Mouse (Mus musculus) neural tube, embryonic 13.5 days (tissue): ENCODE measurements around the gene Arl6ip6. TPM values are rescaled to one million over a fixed set of nuclear protein-coding genes. Genes with fewer than 3 reads are reported as not detected.
A peak's percentile ranks its signal among the peaks of the same experiment; 100 is the strongest.

Source experiments
- ATAC-seq: fragments of 200-750 bp; cut with Nextera tagmentation; 2 replicates; pipeline ENCODE4 v1.8.0; 2017; ENCODE audit warnings: low read depth, mild to moderate bottlenecking, moderate TSS enrichment, moderate library complexity
- H3K27ac ChIP-seq: fragments of 300-500 bp; sonication (generic); replicated peaks from 2 replicates; pipeline ENCODE4 v1.5.1; 2015; ENCODE audit warnings: moderate library complexity, mild to moderate bottlenecking, inconsistent platforms
- H3K27me3 ChIP-seq: fragments of 300-500 bp; sonication (generic); 2 replicates; pipeline ENCODE4 v1.6.1; 2015; ENCODE audit warnings: mild to moderate bottlenecking, inconsistent platforms
- H3K36me3 ChIP-seq: fragments of 300-500 bp; sonication (generic); 2 replicates; pipeline ENCODE4 v1.6.1; 2015; ENCODE audit warnings: mild to moderate bottlenecking, inconsistent platforms
- H3K4me1 ChIP-seq: fragments of 300-500 bp; sonication (generic); replicated peaks from 2 replicates; pipeline ENCODE4 v1.6.1; 2015; ENCODE audit warnings: inconsistent platforms
- H3K4me2 ChIP-seq: fragments of 300-500 bp; sonication (generic); 2 replicates; pipeline ENCODE4 v1.6.1; 2015; ENCODE audit warnings: inconsistent platforms, mild to moderate bottlenecking, moderate library complexity
- H3K4me3 ChIP-seq: fragments of 300-500 bp; sonication (generic); 2 replicates; pipeline ENCODE4 v1.5.1; 2015; ENCODE audit warnings: mild to moderate bottlenecking, inconsistent platforms
- H3K9ac ChIP-seq: fragments of 300-500 bp; sonication (generic); 2 replicates; pipeline ENCODE4 v1.6.1; 2015; ENCODE audit warnings: moderate library complexity, mild to moderate bottlenecking, inconsistent platforms
- H3K9me3 ChIP-seq: fragments of 300-500 bp; sonication (generic); 2 replicates; pipeline ENCODE4 v1.6.1; 2016; ENCODE audit warnings: inconsistent platforms
- WGBS: fragments of 180-500 bp; shearing (Covaris S2); methylation state at CpG from one replicate; pipeline ENCODE4 v1.1.7; 2015; 5-methylcytosine and 5-hydroxymethylcytosine counted together
- polyA plus RNA-seq: library from polyadenylated mRNA; unstranded; fragments of >200 nt; fragmentation: Nextera tagmentation; extraction: Ambion mirVana; gene quantifications from 2 replicates; pipeline ENCODE4 v1.2.1, GENCODE M21; 2015

Arl6ip6 gene
- 31.1 and 40.3 TPM in 2 replicates for polyA plus RNA-seq

DNA sequence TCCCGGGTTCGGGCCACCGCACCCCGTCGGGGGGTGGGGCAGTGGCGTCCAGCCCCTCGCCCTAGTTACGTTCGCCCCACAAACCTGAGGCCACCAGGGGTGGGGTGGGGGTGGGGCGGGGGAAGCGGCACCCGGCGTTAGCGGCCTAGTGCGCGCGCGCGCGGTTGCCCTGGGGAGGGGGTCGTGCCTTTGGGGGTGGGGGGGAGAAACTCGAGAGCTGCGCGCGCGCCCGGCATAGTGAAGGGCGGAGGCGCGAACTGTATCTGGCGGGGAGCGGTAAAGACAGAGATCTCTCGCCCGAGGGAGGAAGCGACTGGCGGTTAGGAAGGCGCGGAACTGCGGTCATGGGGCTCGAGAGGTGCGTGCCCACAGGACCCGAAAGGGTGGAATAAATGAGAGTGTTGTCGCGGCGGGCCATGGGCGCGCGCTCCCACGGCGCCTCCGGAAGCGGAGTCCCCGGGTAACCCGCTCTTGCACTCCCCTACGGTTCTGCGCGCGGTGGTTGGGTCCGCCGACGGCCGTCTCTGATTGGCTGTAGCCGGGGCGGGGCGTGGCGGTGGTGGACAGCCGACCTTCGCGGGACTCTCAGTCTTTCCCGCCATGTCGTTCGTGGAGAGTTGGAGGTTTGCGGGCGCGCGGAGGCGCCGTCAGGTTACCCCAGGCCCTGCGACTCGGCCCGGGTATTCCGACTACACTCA, at the start of gene Arl6ip6:
Gene Arl6ip6, plus strand, starts transcription at position 204 of the 698 bp plus-strand sequence.
- under 1% methylated on average over 77 of the region's 82 CpGs for WGBS
- Histone ChIP-seq H3K4me1 (peaks cover 33% of the 10 kb centered on the region), H3K27me3 (no peaks in the 10 kb centered on the region), H3K4me2 (peak within 1 kb of the TSS; percentile 80), H3K36me3 (peaks cover 23% of the 10 kb centered on the region), H3K4me3 (peak within 1 kb of the TSS; percentile 90), H3K9ac (peak within 1 kb of the TSS; percentile 86), H3K27ac (peak within 1 kb of the TSS; percentile 93), H3K9me3 (no peaks in the 10 kb centered on the region)
- ATAC-seq, result peak; percentile 94

DNA sequence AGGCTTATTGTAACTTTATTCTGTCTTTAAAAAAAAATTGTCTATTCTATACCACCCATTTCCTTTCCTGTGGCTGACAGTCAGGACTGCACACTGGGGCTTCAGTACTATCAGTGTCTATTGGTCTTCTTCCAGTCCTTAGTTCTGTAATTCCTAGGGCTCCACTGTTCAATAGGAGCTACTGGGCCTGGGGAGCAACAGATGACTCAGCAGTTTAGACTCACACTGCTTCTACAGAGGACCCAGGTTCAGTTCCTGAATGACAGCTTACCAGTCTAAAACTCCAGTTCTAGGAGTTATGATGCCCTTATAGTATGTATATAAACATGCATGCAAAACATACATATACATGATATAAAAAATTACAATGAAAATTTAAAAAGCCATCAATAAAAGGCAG, 44.7 kb upstream of the Arl6ip6 start:
- Histone ChIP-seq H3K9ac (no peak overlapping the region), H3K9me3 (no peaks in the 10 kb centered on the region), H3K36me3 (peaks cover 52% of the 10 kb centered on the region), H3K4me2 (no peak overlapping the region), H3K4me3 (no peak overlapping the region), H3K27ac (no peak overlapping the region), H3K4me1 (no peaks in the 10 kb centered on the region), H3K27me3 (no peaks in the 10 kb centered on the region)
- no peak for ATAC-seq

DNA sequence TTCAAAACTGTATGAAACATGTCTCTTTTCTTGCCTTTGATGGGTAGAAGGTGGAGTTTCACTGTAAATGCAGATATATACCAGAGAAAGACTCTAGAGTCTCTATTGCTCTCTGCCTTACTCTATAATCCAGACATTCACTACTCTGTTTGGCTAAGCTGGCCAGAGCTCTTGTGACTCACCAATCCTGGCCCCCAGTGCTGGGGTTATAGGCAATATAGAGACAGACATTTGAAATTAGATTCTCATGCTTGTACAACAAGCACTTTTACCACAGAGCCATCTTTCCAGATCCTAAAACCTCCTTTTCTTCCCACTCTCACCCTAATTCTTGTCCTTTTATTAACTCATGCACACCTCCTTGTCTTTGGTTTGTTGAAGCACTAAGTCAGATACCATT, 17.6 kb upstream of the Arl6ip6 start:
- Histone ChIP-seq H3K4me3 (no peak overlapping the region), H3K27me3 (no peaks in the 10 kb centered on the region), H3K9ac (no peak overlapping the region), H3K36me3 (peaks cover 31% of the 10 kb centered on the region), H3K27ac (no peak overlapping the region), H3K4me2 (no peak overlapping the region), H3K9me3 (no peaks in the 10 kb centered on the region), H3K4me1 (no peaks in the 10 kb centered on the region)
- ATAC-seq, result no peak

DNA sequence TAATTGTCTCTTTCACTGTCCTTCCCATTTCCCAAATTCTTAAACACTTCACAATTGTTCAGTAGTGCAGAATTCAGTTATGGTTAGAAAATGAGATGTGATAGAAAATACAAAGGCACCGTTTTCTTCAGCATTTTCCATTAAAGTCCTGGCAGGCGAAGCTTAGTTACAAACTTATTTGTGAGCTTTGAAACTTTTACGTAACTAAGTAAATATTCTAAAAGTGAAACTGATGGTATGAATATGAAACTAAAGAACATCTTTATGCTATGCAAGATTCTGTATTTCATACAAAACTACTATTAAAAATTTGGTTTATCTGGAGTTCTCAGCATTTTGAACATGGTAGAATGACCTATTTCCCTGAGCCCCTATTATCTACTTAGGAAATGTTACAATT, 12.6 kb upstream of the Arl6ip6 start:
- Histone ChIP-seq H3K9ac (no peak overlapping the region), H3K9me3 (no peaks in the 10 kb centered on the region), H3K27me3 (no peaks in the 10 kb centered on the region), H3K4me3 (no peak overlapping the region), H3K4me1 (peaks cover 10% of the 10 kb centered on the region), H3K27ac (no peak overlapping the region), H3K36me3 (peaks cover 22% of the 10 kb centered on the region), H3K4me2 (no peak overlapping the region)
- ATAC-seq, result no peak
- WGBS, result 81% methylated on average over 3 of the region's 3 CpGs

DNA sequence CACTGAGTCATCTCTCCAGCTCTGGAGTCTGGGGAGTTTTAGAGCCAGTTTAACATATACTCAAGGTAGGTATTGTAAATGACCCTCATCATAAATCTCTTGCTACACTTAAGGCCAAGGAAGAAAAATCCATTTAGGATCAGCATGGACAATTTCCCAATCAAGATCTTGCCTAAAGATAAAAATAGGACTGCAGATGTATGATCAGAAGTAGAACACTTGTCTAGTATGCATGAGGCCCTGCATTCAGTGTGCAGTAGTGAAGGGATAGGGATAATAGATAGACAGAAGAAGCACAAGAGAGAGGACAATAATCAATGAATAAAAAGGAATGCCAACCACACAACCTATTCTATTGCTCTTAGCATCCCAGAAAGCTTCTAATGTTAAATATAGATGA, 11.7 kb upstream of the Arl6ip6 start:
- no peak overlapping the region for H3K4me3 ChIP-seq
- no peak for ATAC-seq
- H3K9me3 ChIP-seq, result no peaks in the 10 kb centered on the region

DNA sequence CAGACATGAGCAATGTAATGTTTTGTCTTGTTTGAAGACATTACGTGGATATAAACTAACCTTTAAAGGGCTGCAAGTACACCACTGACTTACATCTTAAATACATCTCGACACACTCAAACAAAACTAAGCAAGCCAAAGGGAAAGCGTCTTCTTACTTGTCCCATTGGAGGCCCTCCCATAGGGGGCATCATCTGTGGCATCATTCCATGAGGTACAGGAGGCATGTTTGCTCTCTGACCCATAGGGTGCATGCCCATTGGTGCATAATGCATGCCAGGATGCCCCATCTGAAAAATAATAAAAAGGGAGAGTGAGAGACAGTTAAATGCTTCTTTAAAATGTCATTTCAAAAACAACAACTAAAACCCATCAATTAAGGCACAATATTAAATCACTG, 1.7 kb upstream of the Arl6ip6 start:
- H3K4me2 ChIP-seq, result peak overlapping the region; percentile 65
- WGBS, result 65% methylated on average over 3 of the region's 3 CpGs
- H3K9ac ChIP-seq, result peak overlapping the region; percentile 55
- peak overlapping the region; percentile 90 for H3K4me3 ChIP-seq
- H3K4me1 ChIP-seq, result peaks cover 33% of the 10 kb centered on the region
- no peak for ATAC-seq
- H3K27me3 ChIP-seq, result no peaks in the 10 kb centered on the region
- H3K9me3 ChIP-seq, result no peaks in the 10 kb centered on the region
- H3K27ac ChIP-seq, result no peak overlapping the region
- peaks cover 8% of the 10 kb centered on the region for H3K36me3 ChIP-seq

More for the DNA sequence above, 11.7 kb upstream of the Arl6ip6 start:
- Histone ChIP-seq H3K27me3 (no peaks in the 10 kb centered on the region), H3K4me2 (no peak overlapping the region), H3K36me3 (peaks cover 16% of the 10 kb centered on the region), H3K4me1 (peaks cover 10% of the 10 kb centered on the region), H3K9ac (no peak overlapping the region), H3K27ac (no peak overlapping the region)

DNA sequence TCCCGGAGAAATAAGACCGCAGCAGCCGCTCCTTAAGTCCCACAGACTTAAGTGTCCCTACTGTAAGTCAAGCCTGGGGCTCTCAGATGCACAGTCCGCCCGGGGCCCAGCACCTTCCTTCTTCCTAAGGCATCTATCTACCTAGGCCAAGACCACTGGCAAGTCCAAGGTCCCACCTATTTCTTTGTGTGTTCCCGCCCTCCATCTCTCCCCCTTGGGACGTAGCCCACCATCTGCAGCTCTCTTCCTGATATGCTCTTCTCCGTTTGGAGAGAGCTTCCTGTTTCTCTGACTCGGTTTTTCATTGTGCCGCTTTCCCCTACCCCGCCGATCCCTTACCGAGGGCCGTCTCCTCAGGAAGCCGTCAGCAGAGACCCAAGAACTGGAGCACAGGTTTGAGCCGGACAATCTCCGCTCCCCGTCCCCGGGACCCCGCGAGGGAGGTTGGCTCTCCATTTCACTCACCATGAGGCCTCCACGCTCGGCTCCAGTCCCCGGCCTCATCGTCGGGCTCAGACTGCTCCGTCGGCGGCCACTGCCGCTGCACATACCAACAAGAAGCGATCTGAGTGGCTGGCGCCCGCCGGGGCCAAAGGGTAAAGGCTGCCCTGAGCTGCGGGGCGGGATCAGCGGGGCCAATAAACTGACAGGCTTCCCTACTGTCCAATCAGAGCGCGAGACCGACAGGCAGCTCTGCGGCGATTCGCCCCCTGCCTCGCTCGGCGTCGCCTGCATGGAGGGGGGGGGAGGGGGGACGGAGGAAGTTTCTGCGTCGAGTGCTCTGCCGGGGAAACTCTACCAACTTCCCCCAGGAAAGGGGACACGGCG, 628 bp upstream of the Arl6ip6 start, which contains the start of gene Prpf40a:
Gene Prpf40a, minus strand, starts transcription at position 601 of the 828 bp plus-strand sequence.
- Histone ChIP-seq H3K36me3 (peaks cover 17% of the 10 kb centered on the region), H3K9me3 (no peaks in the 10 kb centered on the region), H3K9ac (peak within 1 kb of the TSS; percentile 86), H3K27ac (peak within 1 kb of the TSS; percentile 93), H3K27me3 (no peaks in the 10 kb centered on the region), H3K4me2 (peak within 1 kb of the TSS; percentile 80), H3K4me1 (peaks cover 33% of the 10 kb centered on the region), H3K4me3 (peak within 1 kb of the TSS; percentile 90)
- under 1% methylated on average over 44 of the region's 53 CpGs for WGBS
- ATAC-seq, result peak; percentile 97

DNA sequence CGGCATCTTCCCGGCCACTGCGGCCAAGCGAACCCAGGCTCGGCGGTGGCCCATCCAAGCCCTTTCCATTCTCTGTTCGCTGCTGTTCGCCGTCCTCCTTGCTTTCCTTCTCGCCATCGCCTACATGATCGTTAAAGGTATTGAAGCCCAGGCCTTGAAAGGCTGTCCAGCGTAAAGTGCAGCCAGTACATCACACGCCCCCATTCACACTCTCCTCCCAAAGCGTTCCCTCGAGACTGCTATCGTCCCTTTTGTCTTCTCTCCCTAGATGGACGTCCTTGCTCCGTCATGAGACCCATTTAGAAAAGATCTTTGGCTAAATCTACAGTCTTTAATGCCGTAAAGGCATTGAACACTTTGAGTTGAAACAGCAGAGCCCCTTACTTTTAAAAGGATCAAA, 860 bp downstream of the Arl6ip6 start:
- Histone ChIP-seq H3K27ac (peak overlapping the region; percentile 93), H3K9ac (peak overlapping the region; percentile 86), H3K9me3 (no peaks in the 10 kb centered on the region), H3K36me3 (peaks cover 22% of the 10 kb centered on the region), H3K4me3 (peak overlapping the region; percentile 90), H3K27me3 (no peaks in the 10 kb centered on the region), H3K4me2 (peak overlapping the region; percentile 80), H3K4me1 (peaks cover 33% of the 10 kb centered on the region)
- WGBS, result under 1% methylated on average over 20 of the region's 20 CpGs
- peak; percentile 6 for ATAC-seq

DNA sequence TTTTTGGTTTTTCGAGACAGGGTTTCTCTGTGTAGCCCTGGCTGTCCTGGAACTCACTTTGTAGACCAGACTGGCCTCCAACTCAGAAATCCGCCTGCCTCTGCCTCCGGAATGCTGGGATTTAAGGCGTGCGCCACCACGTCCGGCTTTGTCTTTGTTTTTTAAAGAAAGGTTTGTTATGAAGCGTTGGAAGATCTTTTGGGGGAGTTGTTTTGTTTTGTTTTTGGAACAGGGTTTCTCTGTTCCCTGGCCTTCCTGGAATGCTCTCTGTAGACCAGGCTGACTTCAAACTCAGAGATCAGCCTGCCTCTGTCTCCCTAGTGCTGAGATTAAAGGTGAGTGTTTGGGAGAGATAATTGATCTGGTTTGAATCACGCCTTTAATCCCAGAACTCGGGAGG, 4.9 kb downstream of the Arl6ip6 start:
- Histone ChIP-seq H3K4me3 (no peak overlapping the region), H3K4me2 (no peak overlapping the region), H3K36me3 (peaks cover 35% of the 10 kb centered on the region), H3K27ac (no peak overlapping the region), H3K27me3 (no peaks in the 10 kb centered on the region), H3K9ac (no peak overlapping the region), H3K9me3 (no peaks in the 10 kb centered on the region), H3K4me1 (peaks cover 17% of the 10 kb centered on the region)
- ATAC-seq, result no peak
- 94% methylated on average over 10 of the region's 10 CpGs for WGBS

DNA sequence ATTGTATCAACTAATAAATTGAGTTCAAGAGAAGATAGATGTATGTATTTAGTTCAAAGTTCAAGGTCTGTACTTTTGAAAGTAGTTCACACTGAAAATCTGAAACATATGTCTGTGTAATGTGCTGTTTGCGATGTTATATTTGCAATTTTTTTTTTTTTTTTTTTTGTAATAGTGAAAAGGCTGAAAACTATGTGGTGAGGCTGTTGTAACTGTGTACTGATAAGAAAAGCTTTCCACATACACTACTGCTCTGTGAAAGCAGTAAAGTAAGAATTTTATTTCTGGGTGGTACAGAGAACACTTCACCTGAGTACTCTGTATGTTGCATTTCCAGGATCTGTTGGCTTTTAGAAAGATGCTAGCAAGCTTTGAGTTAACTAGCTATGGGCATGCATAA, 7.7 kb downstream of the Arl6ip6 start:
- no peaks in the 10 kb centered on the region for H3K9me3 ChIP-seq
- no peak overlapping the region for H3K9ac ChIP-seq
- no peak overlapping the region for H3K27ac ChIP-seq
- no peak for ATAC-seq
- no peak overlapping the region for H3K4me3 ChIP-seq
- H3K4me2 ChIP-seq, result no peak overlapping the region
- H3K27me3 ChIP-seq, result no peaks in the 10 kb centered on the region
- no peaks in the 10 kb centered on the region for H3K4me1 ChIP-seq
- H3K36me3 ChIP-seq, result peaks cover 35% of the 10 kb centered on the region
- WGBS, result 98% methylated on average over 1 of the region's 1 CpGs

DNA sequence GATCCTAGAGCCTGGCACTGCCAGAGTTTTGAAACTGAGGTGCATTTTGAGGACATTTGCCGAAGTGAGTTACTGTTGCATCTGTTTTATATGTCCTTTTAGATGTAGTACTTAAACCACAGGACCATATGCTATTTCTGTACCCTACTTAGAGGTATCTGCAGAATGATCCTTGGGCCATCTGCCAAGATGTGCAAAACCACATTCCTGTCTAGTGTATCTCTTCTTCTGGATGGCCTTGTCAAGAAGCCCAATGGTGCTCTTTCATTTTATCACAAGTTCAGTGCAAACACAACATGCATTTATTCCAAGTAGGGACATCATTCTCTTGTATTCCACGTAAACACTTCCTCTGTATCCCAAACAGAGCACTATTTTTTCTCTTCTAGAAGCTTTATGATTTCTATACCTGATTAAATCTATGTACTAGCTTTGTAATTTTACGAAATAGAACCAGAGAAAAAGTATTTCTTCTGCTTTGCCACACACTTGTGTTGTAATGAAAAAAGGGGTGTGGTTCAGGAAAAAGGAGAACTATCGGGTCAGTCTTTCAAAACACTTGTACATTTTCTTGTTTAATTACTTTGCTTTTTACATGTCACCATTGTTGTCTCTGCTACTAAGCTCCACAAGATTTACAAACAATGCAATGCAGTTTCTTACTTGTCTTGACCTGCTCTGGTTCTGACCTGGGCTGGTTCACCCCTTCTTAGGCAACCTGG, 8.8 kb downstream of the Arl6ip6 start:
- Histone ChIP-seq H3K4me2 (no peak overlapping the region), H3K9me3 (no peaks in the 10 kb centered on the region), H3K27ac (no peak overlapping the region), H3K27me3 (no peaks in the 10 kb centered on the region), H3K4me3 (no peak overlapping the region), H3K36me3 (peaks cover 31% of the 10 kb centered on the region), H3K4me1 (no peaks in the 10 kb centered on the region), H3K9ac (no peak overlapping the region)
- 90% methylated on average over 4 of the region's 4 CpGs for WGBS
- no peak for ATAC-seq
